16 mouse cellular contexts compared by ENCODE assay signal in the genomic region with DNA sequence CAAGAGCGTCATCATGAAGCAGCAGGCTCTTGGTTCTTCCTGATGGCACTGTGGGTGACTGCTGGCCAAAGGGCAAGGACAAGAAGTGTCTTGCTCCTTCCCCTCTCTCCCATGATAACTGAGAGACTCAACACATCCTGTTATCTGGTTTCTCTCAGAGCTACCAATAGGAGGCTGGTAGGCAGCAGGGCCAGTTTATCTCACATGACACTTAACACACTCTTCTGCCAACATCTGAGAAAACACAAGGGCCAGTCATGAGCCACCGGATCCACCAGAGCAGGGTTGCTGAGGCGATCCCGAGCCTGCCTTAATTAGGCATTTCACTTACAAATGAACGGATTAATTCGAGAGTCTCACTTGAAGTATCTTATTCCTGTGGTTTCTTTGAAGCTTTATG. TPM values are rescaled to one million over a fixed set of nuclear protein-coding genes. Genes with fewer than 3 reads are reported as not detected.
DNase-seq lines count a peak whose midpoint lies in the region; ATAC-seq and TF ChIP-seq lines count a peak whose summit lies in the region.
"Had no signal": no experiment of that assay in that cellular context is flagged by ENCODE, and none has a peak within 500 bp of the region (broad histone marks: within the 10 kb centered on the region; RNA-seq: fewer than 3 reads in every experiment).

No protein-coding gene starts in this region.

- H3K4me2 ChIP-seq in forebrain, postnatal 0 days (ENCODE audit: low read depth) = no peak overlapping the region
- no peak overlapping the region for H3K4me2 ChIP-seq in forebrain, embryonic 15.5 days (replicated peaks)
- no peak overlapping the region for H3K4me2 ChIP-seq in midbrain, embryonic 16.5 days (ENCODE audit: low read length)
- H3K4me2 ChIP-seq in lung, postnatal 0 days (replicated peaks; ENCODE audit: low read depth, low read length) = no peak overlapping the region
- H3K4me2 ChIP-seq: hindbrain, embryonic 15.5 days; kidney, embryonic 15.5 days had no signal

- no peak for TF ChIP-seq EP300 in lung, postnatal 0 days (IDR thresholded peaks at IDR 0.05)

- H3K27me3 ChIP-seq in forebrain, postnatal 0 days (ENCODE audit: insufficient read depth, low read length) = no peaks in the 10 kb centered on the region
- no peaks in the 10 kb centered on the region for H3K27me3 ChIP-seq in forebrain, embryonic 15.5 days
- H3K27me3 ChIP-seq in midbrain, embryonic 10.5 days (ENCODE audit: low read depth, poor library complexity, severe bottlenecking) = no peaks in the 10 kb centered on the region
- H3K27me3 ChIP-seq in midbrain, embryonic 16.5 days (ENCODE audit: control insufficient read depth, insufficient read depth, low read depth, low read length) = no peaks in the 10 kb centered on the region
- H3K27me3 ChIP-seq in lung, postnatal 0 days (replicated peaks; ENCODE audit: insufficient read depth, low read length) = no peaks in the 10 kb centered on the region
- H3K27me3 ChIP-seq: hindbrain, embryonic 15.5 days; kidney, embryonic 15.5 days had no signal

- TF ChIP-seq CTCF in forebrain, postnatal 0 days (IDR thresholded peaks at IDR 0.05; ENCODE audit: low read depth) = no peak
- no peak for TF ChIP-seq CTCF in lung, postnatal 0 days (IDR thresholded peaks at IDR 0.05)

- 10% methylated on average over 6 of the region's 6 CpGs for WGBS in forebrain, postnatal 0 days
- WGBS in forebrain, embryonic 15.5 days = 13% methylated on average over 6 of the region's 6 CpGs
- WGBS in midbrain, embryonic 10.5 days = 26% methylated on average over 6 of the region's 6 CpGs
- WGBS in midbrain, embryonic 16.5 days = 15% methylated on average over 6 of the region's 6 CpGs
- 48% methylated on average over 6 of the region's 6 CpGs for WGBS in lung, postnatal 0 days

- H3K9me3 ChIP-seq in forebrain, postnatal 0 days (ENCODE audit: low read length) = no peaks in the 10 kb centered on the region
- no peaks in the 10 kb centered on the region for H3K9me3 ChIP-seq in forebrain, embryonic 15.5 days
- H3K9me3 ChIP-seq in midbrain, embryonic 10.5 days (replicated peaks) = peaks cover 10% of the 10 kb centered on the region
- H3K9me3 ChIP-seq in midbrain, embryonic 16.5 days (replicated peaks; ENCODE audit: control insufficient read depth, low read length, poor library complexity, severe bottlenecking) = no peaks in the 10 kb centered on the region; the same call in 1 of the 2 replicates
- H3K9me3 ChIP-seq in lung, postnatal 0 days (ENCODE audit: low read length) = no peaks in the 10 kb centered on the region
- H3K9me3 ChIP-seq: hindbrain, embryonic 15.5 days; kidney, embryonic 15.5 days; limb, embryonic 10.5 days had no signal

- no peak for DNase-seq in forebrain, postnatal 0 days
- no peak for DNase-seq in midbrain, embryonic 10.5 days (ENCODE audit: low spot score)
- no peak for DNase-seq in testis, postnatal 14 days (ENCODE audit: low spot score)
- DNase-seq in lung, postnatal 0 days (ENCODE audit: low spot score) = no peak
- DNase-seq: adrenal gland, adult 2 months; embryo, embryonic 11 days; gastrocnemius, postnatal 14 days; lung, postnatal 10 days had no signal

- H3K27ac ChIP-seq in forebrain, postnatal 0 days (ENCODE audit: low read depth, low read length) = no peak overlapping the region
- no peak overlapping the region for H3K27ac ChIP-seq in forebrain, embryonic 15.5 days (replicated peaks)
- 0 out of 2 replicates have a peak overlapping the region, but pooled peaks have one; percentile 13 for H3K27ac ChIP-seq in midbrain, embryonic 10.5 days (replicated peaks)
- H3K27ac ChIP-seq in midbrain, embryonic 16.5 days (ENCODE audit: low read length) = no peak overlapping the region
- no peak overlapping the region for H3K27ac ChIP-seq in lung, postnatal 0 days (ENCODE audit: low read length)
- H3K27ac ChIP-seq: hindbrain, embryonic 15.5 days; kidney, embryonic 15.5 days; limb, embryonic 10.5 days had no signal

- H3K36me3 ChIP-seq in forebrain, postnatal 0 days (ENCODE audit: insufficient read depth) = 0 out of 2 replicates have a peak, but pooled peaks cover 12% of the 10 kb centered on the region
- H3K36me3 ChIP-seq in forebrain, embryonic 15.5 days = peaks cover 16% of the 10 kb centered on the region
- peaks cover 35% of the 10 kb centered on the region for H3K36me3 ChIP-seq in midbrain, embryonic 10.5 days
- peaks cover 9% of the 10 kb centered on the region; the same call in 1 of the 2 replicates for H3K36me3 ChIP-seq in midbrain, embryonic 16.5 days (ENCODE audit: control insufficient read depth, insufficient read depth, low read length)
- 0 out of 2 replicates have a peak, but pooled peaks cover 4% of the 10 kb centered on the region for H3K36me3 ChIP-seq in lung, postnatal 0 days (ENCODE audit: insufficient read depth, low read length)
- H3K36me3 ChIP-seq: kidney, embryonic 15.5 days had no signal

- H3K4me3 ChIP-seq in forebrain, postnatal 0 days (ENCODE audit: low read depth, low read length) = no peak overlapping the region
- no peak overlapping the region for H3K4me3 ChIP-seq in forebrain, embryonic 15.5 days
- no peak overlapping the region for H3K4me3 ChIP-seq in midbrain, embryonic 10.5 days
- H3K4me3 ChIP-seq in midbrain, embryonic 16.5 days (ENCODE audit: low read depth, low read length) = no peak overlapping the region
- no peak overlapping the region for H3K4me3 ChIP-seq in lung, postnatal 0 days (ENCODE audit: low read depth, low read length)
- H3K4me3 ChIP-seq: hindbrain, embryonic 15.5 days; kidney, embryonic 15.5 days; limb, embryonic 10.5 days had no signal

- H3K9ac ChIP-seq in forebrain, postnatal 0 days = no peak overlapping the region
- H3K9ac ChIP-seq in forebrain, embryonic 15.5 days (replicated peaks) = no peak overlapping the region
- H3K9ac ChIP-seq in midbrain, embryonic 16.5 days (ENCODE audit: low read depth, low read length) = no peak overlapping the region
- H3K9ac ChIP-seq in lung, postnatal 0 days (replicated peaks; ENCODE audit: low read depth) = no peak overlapping the region
- H3K9ac ChIP-seq: hindbrain, embryonic 15.5 days; kidney, embryonic 15.5 days had no signal

- peak; percentile 54 for ATAC-seq in forebrain, postnatal 0 days
- no peak for ATAC-seq in forebrain, embryonic 15.5 days (replicated peaks)
- ATAC-seq in midbrain, embryonic 16.5 days = no peak
- ATAC-seq in common myeloid progenitor, adult 5-6 weeks (replicated peaks; ENCODE audit: low read depth, poor library complexity, severe bottlenecking) = peak; percentile 72
- peak; percentile 98 for ATAC-seq in megakaryocyte-erythroid progenitor cell, adult 5-6 weeks (replicated peaks; ENCODE audit: low FRiP score, low TSS enrichment, poor library complexity, severe bottlenecking)
- no peak for ATAC-seq in lung, postnatal 0 days
- ATAC-seq: Patski had no signal

- H3K4me1 ChIP-seq in forebrain, postnatal 0 days (ENCODE audit: insufficient read depth) = 0 out of 2 replicates have a peak, but pooled peaks cover 3% of the 10 kb centered on the region
- peaks cover 11% of the 10 kb centered on the region; the same call in 1 of the 2 replicates for H3K4me1 ChIP-seq in forebrain, embryonic 15.5 days
- H3K4me1 ChIP-seq in midbrain, embryonic 10.5 days = peaks cover 37% of the 10 kb centered on the region
- peaks cover 21% of the 10 kb centered on the region for H3K4me1 ChIP-seq in midbrain, embryonic 16.5 days (ENCODE audit: control insufficient read depth, insufficient read depth, low read length)
- H3K4me1 ChIP-seq in lung, postnatal 0 days (ENCODE audit: insufficient read depth, low read depth, low read length) = no peaks in the 10 kb centered on the region
- H3K4me1 ChIP-seq: kidney, embryonic 15.5 days; limb, embryonic 10.5 days had no signal

RNA-seq across cellular contexts. Expression of a gene that starts 49.5 kb away (rescaled TPM):
- 447 and 546 TPM in 2 replicates for total RNA-seq in forebrain, postnatal 0 days (2014; rRNA removed)
- 367 and 462 TPM in 2 replicates for polyA plus RNA-seq in forebrain, postnatal 0 days (2015; fragmentation: Nextera tagmentation; extraction: Ambion mirVana)
- 456 and 468 TPM in 2 replicates for polyA plus RNA-seq in forebrain, embryonic 15.5 days (2015; fragmentation: Nextera tagmentation; extraction: Ambion mirVana)
- 82.4 and 121 TPM in 2 replicates for polyA plus RNA-seq in midbrain, embryonic 10.5 days (2016; fragmentation: Nextera tagmentation; extraction: Ambion mirVana)
- 479 and 480 TPM in 2 replicates for polyA plus RNA-seq in midbrain, embryonic 16.5 days (2015; fragmentation: Nextera tagmentation; extraction: Ambion mirVana)
- 38.7 TPM in 2 replicates for total RNA-seq in common myeloid progenitor, adult 5-6 weeks (2017)
- 1.2 and 11.6 TPM in 2 replicates for total RNA-seq in megakaryocyte-erythroid progenitor cell, adult 5-6 weeks (2014; fragmentation: Nextera tagmentation)
- 5.7 and 11.8 TPM in 2 replicates for total RNA-seq in megakaryocyte-erythroid progenitor cell, adult 5-6 weeks (2017)
- 27.9 and 29.5 TPM in 2 replicates for polyA plus RNA-seq in lung, postnatal 0 days (2015; fragmentation: Nextera tagmentation; extraction: Ambion mirVana)

Comparison
In these comparisons a context has a peak if more than half of its experiments do, and no peak if none do; other contexts are left out.
1. ATAC-seq: peak in forebrain, postnatal 0 days (single experiment), common myeloid progenitor, adult 5-6 weeks (single experiment) and megakaryocyte-erythroid progenitor cell, adult 5-6 weeks (single experiment); none in forebrain, embryonic 15.5 days (single experiment), midbrain, embryonic 16.5 days (single experiment) and lung, postnatal 0 days (single experiment).